Mouse (Mus musculus) cerebellum, adult 8-10 months (tissue): Measurements from ENCODE around the gene Nxph1.

Experiments
- DNase-seq: peaks from one replicate; pipeline ENCODE4 v3.0.0; 2022

Nxph1 gene

GRCm38 (mm10) chr6:8979237-8979871 is 31.1 kb downstream of the Nxph1 start:
- no peak for DNase-seq

DNA sequence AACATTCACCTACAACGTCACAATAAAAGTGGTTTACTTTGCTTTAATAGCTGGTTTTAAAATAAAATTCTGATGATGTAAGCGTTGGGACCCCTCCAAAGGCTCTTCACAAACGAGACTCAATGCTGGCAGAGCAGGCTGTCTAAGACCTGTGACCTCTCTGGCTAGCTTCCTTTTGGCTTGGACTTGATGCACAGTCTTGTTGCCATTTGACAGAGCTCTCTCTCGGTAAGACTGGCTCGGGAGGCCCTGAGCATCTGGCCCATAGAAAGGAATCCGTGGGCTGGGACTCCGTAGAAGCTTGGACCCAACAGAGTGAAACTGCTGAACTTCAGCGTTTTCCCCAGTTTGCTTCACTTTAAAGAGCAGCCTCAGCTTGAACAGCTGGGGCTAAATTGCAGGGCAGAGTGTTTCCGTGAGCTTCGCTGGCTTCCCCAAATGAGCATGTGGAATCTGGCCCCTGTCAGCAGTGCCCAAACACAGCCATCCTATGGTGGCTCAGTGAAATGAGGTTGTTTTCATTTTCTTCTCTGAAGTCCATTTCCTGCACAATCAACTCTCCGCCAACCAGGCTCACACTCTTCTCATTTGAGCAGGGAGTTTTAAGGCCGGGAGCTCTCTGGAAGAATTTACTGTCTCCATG is 48.2 kb downstream of the Nxph1 start:
- no peak for DNase-seq

DNA sequence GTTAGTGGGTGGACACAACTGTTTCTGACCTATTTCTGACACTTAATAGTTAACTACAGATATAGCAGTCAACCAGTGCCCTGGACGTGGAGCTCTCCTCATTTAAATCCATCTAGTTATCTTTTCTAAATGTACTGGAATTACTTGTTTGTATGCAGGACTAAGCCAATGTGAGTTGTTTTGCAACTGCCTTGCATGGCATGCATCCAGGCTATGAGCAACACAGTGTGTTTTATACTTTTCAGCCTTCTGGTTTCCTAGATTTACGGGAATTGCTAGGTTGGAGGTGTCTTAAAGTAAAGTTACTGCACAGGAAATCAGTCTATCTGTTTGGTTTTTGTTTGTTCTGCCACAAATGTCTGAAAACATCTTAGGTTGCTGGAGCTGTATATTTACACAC is 49.1 kb downstream of the Nxph1 start:
- DNase-seq: no peak

- no peak for DNase-seq
Observed at GRCm38 (mm10) chr6:9002686-9003085, 54.5 kb downstream of the Nxph1 start.

- DNase-seq: no peak
Observed at GRCm38 (mm10) chr6:9026631-9027030, 78.4 kb downstream of the Nxph1 start.

GRCm38 (mm10) chr6:9027146-9027545 is 78.9 kb downstream of the Nxph1 start:
- no peak for DNase-seq

GRCm38 (mm10) chr6:9028501-9028900 is 80.3 kb downstream of the Nxph1 start:
- DNase-seq: no peak

- DNase-seq: no peak
Observed at GRCm38 (mm10) chr6:9039286-9039685, 91.1 kb downstream of the Nxph1 start.

GRCm38 (mm10) chr6:9040991-9041390 is 92.8 kb downstream of the Nxph1 start:
- DNase-seq: no peak

DNA sequence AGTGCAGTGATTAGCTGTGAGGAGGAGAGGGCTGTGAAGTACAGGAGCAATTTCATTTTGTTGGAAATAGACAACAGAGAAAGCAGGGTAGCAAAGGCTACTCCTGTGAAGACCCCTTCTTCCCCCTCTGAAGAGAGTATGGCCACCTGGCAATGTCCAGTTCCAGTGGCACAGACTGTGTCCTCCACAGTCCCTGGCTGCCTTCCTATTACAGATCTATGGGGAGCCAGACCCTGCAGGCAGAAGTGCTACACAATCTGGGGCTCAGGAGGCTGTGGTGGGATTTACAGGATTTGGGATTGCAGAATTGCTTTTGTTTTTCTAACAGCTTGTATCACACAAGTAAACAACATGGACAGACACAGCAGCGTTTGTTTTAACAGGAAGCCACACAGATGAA is 94.2 kb downstream of the Nxph1 start:
- no peak for DNase-seq

DNA sequence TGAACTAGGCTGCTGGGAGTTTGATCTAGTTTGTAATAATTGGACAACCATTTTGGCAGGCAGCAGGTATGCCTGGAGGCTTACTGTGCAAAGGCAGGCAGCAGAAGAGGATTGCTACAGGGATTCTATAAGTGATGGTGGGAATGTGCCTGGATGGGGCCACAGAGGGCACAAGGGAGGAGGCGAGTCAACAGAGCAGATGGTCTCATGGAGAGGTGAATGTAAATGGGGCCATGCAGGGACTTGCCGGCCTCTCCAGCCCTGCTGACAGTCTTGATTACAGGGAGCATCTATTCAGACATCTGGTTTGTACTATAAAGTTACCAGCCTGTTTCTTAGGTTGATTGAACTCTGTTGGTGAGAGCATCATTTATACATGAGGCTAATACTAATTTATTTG is 98.6 kb downstream of the Nxph1 start:
- no peak for DNase-seq

DNA sequence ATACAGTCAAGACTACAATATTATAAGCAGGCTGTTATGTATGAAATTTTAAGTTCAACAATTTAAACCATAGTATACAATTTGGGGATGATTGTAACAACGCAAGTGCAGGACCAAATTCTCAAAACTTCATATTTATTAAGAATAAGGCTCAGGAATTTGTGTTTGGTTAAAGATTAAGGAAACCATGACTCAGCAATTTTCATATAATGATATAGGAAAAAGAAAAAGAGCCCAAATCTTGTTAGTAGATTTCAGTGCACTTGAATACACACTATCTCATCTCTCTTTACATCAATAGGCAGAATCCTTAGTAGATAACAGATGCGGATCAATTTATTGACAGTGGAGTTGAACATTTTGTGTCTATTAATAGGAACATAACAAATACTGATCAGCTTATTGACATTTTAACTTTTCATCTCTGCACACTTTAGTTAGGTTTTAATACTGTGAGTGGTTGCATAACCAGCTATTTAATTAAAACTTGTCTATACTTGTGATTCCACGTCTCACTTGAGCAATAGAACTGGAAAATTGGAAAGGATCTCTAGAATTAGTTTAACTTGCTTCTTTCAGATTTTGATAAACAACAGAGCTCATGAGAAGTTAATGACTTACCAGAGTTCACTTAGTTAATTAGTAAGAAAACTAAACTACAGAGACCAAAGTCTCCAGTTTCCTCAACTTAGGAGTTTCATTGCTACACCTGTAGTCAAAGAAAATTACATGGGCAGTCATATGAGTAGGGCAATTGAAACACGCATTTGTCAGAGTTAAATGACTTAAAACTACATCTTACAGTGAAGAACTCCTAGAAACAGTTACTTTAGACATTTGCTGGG is 113.3 kb downstream of the Nxph1 start:
- no peak for DNase-seq

DNA sequence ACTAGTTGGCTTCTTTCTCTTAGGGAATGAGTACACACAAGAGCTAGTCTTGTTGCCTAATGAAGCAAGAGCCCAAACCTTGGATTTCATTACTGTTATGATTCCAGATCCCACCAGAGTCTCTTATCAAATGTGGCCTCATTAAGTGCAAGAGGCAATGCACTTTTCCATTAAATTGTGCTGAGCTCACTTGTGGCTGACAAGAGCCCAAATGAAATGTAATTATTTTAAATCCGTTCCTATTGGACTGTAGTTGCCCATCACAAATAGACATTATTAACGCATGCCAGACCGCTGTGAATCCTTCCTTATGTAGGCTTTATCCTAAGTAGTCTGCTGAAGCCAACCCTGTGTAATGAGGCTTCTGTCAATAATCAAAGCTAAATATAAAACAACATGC is 118.2 kb downstream of the Nxph1 start:
- DNase-seq: no peak

- DNase-seq: no peak
Observed at GRCm38 (mm10) chr6:9069913-9070312, 121.7 kb downstream of the Nxph1 start.

GRCm38 (mm10) chr6:9076463-9076862 is 128.2 kb downstream of the Nxph1 start:
- DNase-seq: no peak

- peak; percentile 53 for DNase-seq
Observed at GRCm38 (mm10) chr6:9077793-9078689, 129.8 kb downstream of the Nxph1 start.

DNA sequence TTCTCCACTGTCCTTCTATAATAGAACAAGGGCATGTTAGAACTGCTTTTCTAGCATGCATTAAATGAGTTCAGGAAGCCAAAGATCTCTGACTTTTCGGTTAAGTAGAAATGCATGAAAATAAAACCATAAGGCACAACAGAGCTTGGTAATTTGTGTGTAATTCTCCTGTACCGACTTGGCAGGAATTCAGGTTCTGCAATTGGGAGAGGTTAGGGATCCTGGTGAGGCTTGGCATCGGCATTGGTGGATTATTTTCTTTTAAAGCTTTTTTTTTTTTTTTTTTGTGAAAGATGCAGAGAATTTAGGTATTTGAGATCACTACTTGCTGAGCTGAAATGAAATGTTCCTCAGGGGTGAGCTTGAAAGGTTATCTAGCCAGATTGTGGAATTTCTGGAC is 135.6 kb downstream of the Nxph1 start:
- peak; percentile 13 for DNase-seq

DNA sequence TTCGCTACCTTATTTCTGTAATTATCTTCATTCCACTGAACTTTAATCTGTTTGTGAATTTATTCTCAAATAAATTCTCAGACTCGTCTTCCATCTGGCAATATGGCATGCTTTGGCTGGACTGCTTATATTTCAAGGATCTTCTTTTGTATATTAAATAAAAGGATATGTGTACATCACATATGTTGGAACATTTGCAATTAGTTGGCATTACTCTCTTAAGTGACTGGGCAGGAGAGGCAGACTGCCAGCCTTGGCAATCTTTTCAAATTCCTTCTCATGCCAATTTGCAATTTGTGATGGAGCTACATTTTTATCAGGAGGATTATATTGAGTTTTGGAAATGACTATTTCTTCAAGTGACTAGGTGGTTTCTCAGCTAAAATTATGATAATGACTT is 149.1 kb downstream of the Nxph1 start:
- no peak for DNase-seq

DNA sequence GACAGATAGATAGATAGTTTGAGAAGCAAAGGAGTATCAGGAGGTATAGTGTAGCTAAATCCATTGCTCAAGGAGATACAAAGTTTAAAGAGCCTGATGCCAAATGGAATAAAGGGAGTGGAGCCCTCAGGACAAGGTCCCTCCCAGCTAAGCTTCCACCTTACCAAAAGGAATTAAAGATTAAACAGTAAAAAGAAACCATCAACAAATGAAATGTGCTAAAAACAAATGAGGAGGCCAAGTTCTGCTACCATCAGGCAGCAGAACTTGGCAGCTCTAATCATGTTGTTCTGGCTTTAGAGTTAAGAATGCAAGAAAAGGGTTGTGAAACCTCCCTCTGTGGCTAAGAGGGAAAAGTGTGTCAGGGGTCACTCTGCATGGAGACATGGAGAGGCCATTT is 159.1 kb downstream of the Nxph1 start:
- no peak for DNase-seq

DNA sequence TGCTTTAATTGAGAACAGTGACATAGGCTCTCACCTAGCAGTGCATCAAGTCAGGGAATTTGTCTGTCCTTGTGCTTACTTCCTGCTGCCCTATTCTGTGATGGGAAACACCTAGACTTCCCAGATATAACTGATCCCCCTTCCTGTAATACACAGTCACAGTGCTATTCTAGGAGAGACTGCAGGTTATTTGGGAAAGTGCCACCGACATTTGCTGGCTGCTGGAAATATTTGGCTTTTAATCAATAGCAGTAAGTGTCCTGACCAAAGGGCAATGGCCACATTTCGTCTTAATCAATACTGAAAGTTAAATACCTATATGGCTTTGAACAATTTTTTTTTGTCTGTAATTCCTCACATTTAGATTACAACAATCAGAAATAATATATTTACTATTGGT is 170.9 kb downstream of the Nxph1 start:
- DNase-seq: no peak

DNA sequence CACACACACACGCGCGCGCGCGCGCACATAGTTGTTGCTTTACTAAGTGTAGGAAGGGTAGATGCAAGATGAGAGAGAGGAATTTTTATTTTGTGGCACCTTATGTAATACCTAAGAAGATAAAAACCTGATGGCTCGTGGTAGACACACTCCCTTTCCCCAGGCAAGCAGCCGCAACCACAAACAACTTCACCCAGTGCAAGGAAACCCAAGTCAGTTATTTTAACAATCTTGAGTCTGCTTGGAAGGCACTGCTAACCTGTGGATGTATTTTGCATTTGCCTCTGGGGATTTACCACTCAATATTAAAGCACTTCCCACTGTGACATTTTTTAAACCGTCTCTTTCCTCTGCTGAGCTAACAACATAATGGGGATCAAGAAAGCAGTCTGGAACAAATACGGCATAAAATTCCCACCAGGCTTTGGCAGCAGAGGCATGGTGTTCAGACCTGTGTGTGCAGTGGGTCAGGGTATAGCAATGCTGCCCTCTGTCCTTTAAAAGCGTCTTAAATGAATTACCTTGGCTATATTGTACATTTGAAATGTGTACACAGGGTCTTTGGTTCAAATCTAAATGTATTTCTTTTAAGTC is 176.2 kb downstream of the Nxph1 start:
- DNase-seq: no peak

GRCm38 (mm10) chr6:9133589-9134279 is 185.5 kb downstream of the Nxph1 start:
- DNase-seq: no peak
